Mouse (Mus musculus) heart, embryonic 16.5 days (tissue): ENCODE measurements around the gene Mcl1. TPM values are rescaled to one million over a fixed set of nuclear protein-coding genes. Genes with fewer than 3 reads are reported as not detected.

Source experiments
- ATAC-seq: fragments of 200-750 bp; cut with Nextera tagmentation; replicated peaks from 2 replicates; pipeline ENCODE4 v1.8.0; 2017; ENCODE audit warnings: moderate number of reproducible peaks; ENCODE audit not compliant: insufficient read depth, low FRiP score; ENCODE audit errors: extremely low read depth
- H3K27ac ChIP-seq: fragments of 300-500 bp; sonication (generic); 2 replicates; pipeline ENCODE4 v1.5.1; 2014; ENCODE audit warnings: mild to moderate bottlenecking, low read length, control low read depth, moderate library complexity
- H3K27me3 ChIP-seq: fragments of 300-500 bp; sonication (generic); 2 replicates; pipeline ENCODE4 v1.6.1; 2014; ENCODE audit warnings: low read length, mixed read lengths; ENCODE audit not compliant: control insufficient read depth, insufficient read depth
- H3K36me3 ChIP-seq: fragments of 300-500 bp; sonication (generic); 2 replicates; pipeline ENCODE4 v1.6.1; 2014; ENCODE audit not compliant: control insufficient read depth, insufficient read depth
- H3K4me1 ChIP-seq: fragments of 300-500 bp; sonication (generic); 2 replicates; pipeline ENCODE4 v1.6.1; 2014; ENCODE audit warnings: low read length, mixed read lengths; ENCODE audit not compliant: control insufficient read depth, insufficient read depth
- H3K4me2 ChIP-seq: fragments of 300-500 bp; sonication (generic); 2 replicates; pipeline ENCODE4 v1.6.1; 2014; ENCODE audit warnings: low read depth, mild to moderate bottlenecking, control low read depth, low read length
- H3K4me3 ChIP-seq: fragments of 300-500 bp; sonication (generic); 2 replicates; pipeline ENCODE4 v1.5.1; 2014; ENCODE audit warnings: mild to moderate bottlenecking, control low read depth, low read length
- H3K9ac ChIP-seq: fragments of 300-500 bp; sonication (generic); 2 replicates; pipeline ENCODE4 v1.6.1; 2014; ENCODE audit warnings: low read length, control low read depth
- H3K9me3 ChIP-seq: fragments of 300-500 bp; sonication (generic); replicated peaks from 2 replicates; pipeline ENCODE4 v1.6.1; 2016; ENCODE audit warnings: low read length; ENCODE audit not compliant: control insufficient read depth
- WGBS: fragments of 180-500 bp; shearing (Covaris S2); extraction: QIAGEN DNeasy Blood & Tissue Kit; methylation state at CpG from one replicate; pipeline ENCODE4 v1.1.7; 2014; 5-methylcytosine and 5-hydroxymethylcytosine counted together
- polyA plus RNA-seq: library from polyadenylated mRNA; unstranded; fragments of >200 nt; fragmentation: Nextera tagmentation; extraction: Ambion mirVana; gene quantifications from 2 replicates; pipeline ENCODE4 v1.2.1, GENCODE M21; 2015

Mcl1 gene
- polyA plus RNA-seq, 1 experiment from 2014 or later, result 31.9 TPM

GRCm38 (mm10) chr3:95675301-95676092, 16.9 kb downstream of the Mcl1 start:
- Histone ChIP-seq H3K36me3 (no peaks in the 10 kb centered on the region), H3K27me3 (no peaks in the 10 kb centered on the region), H3K27ac (peak overlapping the region; percentile 95), H3K4me3 (peak overlapping the region; percentile 22), H3K9ac (peak overlapping the region; percentile 66), H3K4me1 (peaks cover 58% of the 10 kb centered on the region), H3K4me2 (peak overlapping the region; percentile 45), H3K9me3 (no peaks in the 10 kb centered on the region)
- 15% methylated on average over 8 of the region's 8 CpGs for WGBS
- ATAC-seq, result peak; percentile 56

- H3K27ac ChIP-seq, result peak overlapping the region; percentile 17
- peak overlapping the region; percentile 28; the same call in 1 of the 2 replicates for H3K9ac ChIP-seq
- no peaks in the 10 kb centered on the region for H3K27me3 ChIP-seq
- ATAC-seq, result no peak
- H3K9me3 ChIP-seq, result no peaks in the 10 kb centered on the region
- WGBS, result 54% methylated on average over 15 of the region's 15 CpGs
- H3K36me3 ChIP-seq, result no peaks in the 10 kb centered on the region
- peaks cover 64% of the 10 kb centered on the region for H3K4me1 ChIP-seq
- H3K4me2 ChIP-seq, result no peak overlapping the region
- no peak overlapping the region for H3K4me3 ChIP-seq
Measured at GRCm38 (mm10) chr3:95676745-95677419, 18.3 kb downstream of the Mcl1 start.

GRCm38 (mm10) chr3:95677420-95678090, 19.0 kb downstream of the Mcl1 start:
- ATAC-seq, result no peak
- Histone ChIP-seq H3K4me3 (no peak overlapping the region), H3K4me1 (peaks cover 59% of the 10 kb centered on the region), H3K9me3 (no peaks in the 10 kb centered on the region), H3K4me2 (no peak overlapping the region), H3K9ac (peak overlapping the region; percentile 28; the same call in 1 of the 2 replicates), H3K27me3 (no peaks in the 10 kb centered on the region), H3K36me3 (no peaks in the 10 kb centered on the region), H3K27ac (peak overlapping the region; percentile 17; the same call in 1 of the 2 replicates)
- WGBS, result 70% methylated on average over 19 of the region's 19 CpGs

- Histone ChIP-seq H3K4me3 (no peak overlapping the region), H3K4me2 (no peak overlapping the region), H3K4me1 (peaks cover 44% of the 10 kb centered on the region), H3K36me3 (no peaks in the 10 kb centered on the region), H3K27ac (no peak overlapping the region), H3K9me3 (no peaks in the 10 kb centered on the region), H3K9ac (no peak overlapping the region), H3K27me3 (no peaks in the 10 kb centered on the region)
- no peak for ATAC-seq
- WGBS, result 89% methylated on average over 8 of the region's 8 CpGs
Measured at GRCm38 (mm10) chr3:95679551-95679950, 21.0 kb downstream of the Mcl1 start.

- no peak for ATAC-seq
- H3K4me2 ChIP-seq, result no peak overlapping the region
- WGBS, result 75% methylated on average over 6 of the region's 6 CpGs
- no peak overlapping the region for H3K27ac ChIP-seq
- no peak overlapping the region for H3K4me3 ChIP-seq
- peaks cover 40% of the 10 kb centered on the region for H3K4me1 ChIP-seq
- H3K9me3 ChIP-seq, result no peaks in the 10 kb centered on the region
- no peaks in the 10 kb centered on the region for H3K27me3 ChIP-seq
- H3K36me3 ChIP-seq, result no peaks in the 10 kb centered on the region
- 0 out of 2 replicates have a peak overlapping the region, but pooled peaks have one; percentile 24 for H3K9ac ChIP-seq
Measured at GRCm38 (mm10) chr3:95680673-95681072, 22.1 kb downstream of the Mcl1 start.

GRCm38 (mm10) chr3:95681365-95681764, 22.8 kb downstream of the Mcl1 start:
- no peaks in the 10 kb centered on the region for H3K27me3 ChIP-seq
- no peak for ATAC-seq
- H3K36me3 ChIP-seq, result no peaks in the 10 kb centered on the region
- H3K9ac ChIP-seq, result 0 out of 2 replicates have a peak overlapping the region, but pooled peaks have one; percentile 24
- H3K9me3 ChIP-seq, result no peaks in the 10 kb centered on the region
- H3K27ac ChIP-seq, result no peak overlapping the region
- WGBS, result 20% methylated on average over 11 of the region's 11 CpGs
- H3K4me1 ChIP-seq, result peaks cover 35% of the 10 kb centered on the region
- H3K4me3 ChIP-seq, result no peak overlapping the region
- no peak overlapping the region for H3K4me2 ChIP-seq

GRCm38 (mm10) chr3:95682878-95683277, 24.3 kb downstream of the Mcl1 start:
- peaks cover 34% of the 10 kb centered on the region for H3K4me1 ChIP-seq

GRCm38 (mm10) chr3:95684846-95685245, 26.3 kb downstream of the Mcl1 start:
- ATAC-seq, result no peak
- Histone ChIP-seq H3K4me2 (no peak overlapping the region), H3K36me3 (no peaks in the 10 kb centered on the region), H3K4me1 (peaks cover 53% of the 10 kb centered on the region), H3K4me3 (no peak overlapping the region), H3K9me3 (no peaks in the 10 kb centered on the region), H3K27ac (no peak overlapping the region), H3K27me3 (no peaks in the 10 kb centered on the region), H3K9ac (0 out of 2 replicates have a peak overlapping the region, but pooled peaks have one; percentile 23)
- WGBS, result 37% methylated on average over 6 of the region's 8 CpGs

More at GRCm38 (mm10) chr3:95682878-95683277, 24.3 kb downstream of the Mcl1 start:
- H3K27me3 ChIP-seq, result no peaks in the 10 kb centered on the region
- no peaks in the 10 kb centered on the region for H3K9me3 ChIP-seq
- no peak for ATAC-seq
- 61% methylated on average over 5 of the region's 5 CpGs for WGBS
- no peaks in the 10 kb centered on the region for H3K36me3 ChIP-seq
- no peak overlapping the region for H3K4me2 ChIP-seq
- no peak overlapping the region for H3K4me3 ChIP-seq
- H3K9ac ChIP-seq, result no peak overlapping the region
- H3K27ac ChIP-seq, result no peak overlapping the region
